Mouse (Mus musculus) urinary bladder, postnatal 25 days (tissue): ENCODE results near the gene St8sia1.

Experiments
- DNase-seq: peaks from one replicate; pipeline ENCODE4 v3.0.0; 2022; ENCODE audit warnings: low spot score

The St8sia1 gene

DNA sequence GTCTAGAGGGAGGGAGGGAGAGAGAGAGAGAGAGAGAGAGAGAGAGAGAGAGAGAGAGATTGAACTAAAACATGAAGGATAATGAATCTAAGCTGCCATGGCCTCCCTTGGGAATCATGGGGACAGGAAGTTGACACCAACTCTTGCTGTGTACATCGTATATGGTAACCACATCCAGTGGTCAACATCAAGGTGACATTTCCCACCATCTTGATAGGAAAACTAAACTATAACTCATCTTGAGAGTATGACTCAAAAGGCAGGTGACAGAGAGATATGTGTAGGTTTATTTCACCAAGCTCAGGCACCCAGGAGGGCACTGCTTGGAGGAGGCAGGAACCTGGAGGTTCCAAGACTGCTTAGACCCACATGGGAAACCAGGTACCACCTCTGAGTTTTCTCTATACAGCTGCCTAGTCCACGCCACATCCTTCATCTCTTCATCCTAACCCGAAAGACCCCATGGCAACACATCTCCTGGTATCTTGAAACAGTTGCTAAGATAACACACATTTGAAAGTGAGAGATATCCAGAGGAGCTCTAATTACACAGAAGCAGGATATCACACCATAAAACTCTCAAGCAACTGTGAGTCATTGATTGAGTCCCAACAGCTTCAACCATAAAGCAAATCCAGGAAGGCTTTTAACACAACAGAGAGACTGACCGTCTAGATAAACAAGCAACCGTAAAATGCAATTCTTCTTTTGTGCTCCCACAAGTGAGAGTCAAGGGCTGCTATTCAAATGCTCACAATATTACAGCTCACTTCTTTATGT, 141.1 kb downstream of the St8sia1 start:
- no peak for DNase-seq

DNA sequence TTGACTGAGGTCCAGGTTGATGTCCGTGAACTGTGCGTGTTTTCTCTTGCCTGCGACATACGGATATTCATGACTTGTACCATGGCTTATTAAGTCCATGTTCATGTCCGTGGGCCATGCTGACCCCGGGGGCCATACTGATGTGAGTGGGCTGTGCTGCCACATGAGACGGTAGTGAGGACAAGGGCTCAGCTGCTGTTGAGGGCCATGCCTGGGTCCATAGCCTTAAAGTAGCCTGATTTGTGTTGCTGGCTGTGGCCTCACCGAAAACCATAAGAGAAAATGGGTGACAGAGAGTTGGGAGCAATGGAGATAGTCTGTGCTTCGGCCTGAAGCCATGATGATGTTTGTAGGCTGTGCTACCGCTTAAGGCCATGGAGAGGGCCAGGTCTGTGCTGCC, 145.9 kb downstream of the St8sia1 start:
- DNase-seq: no peak

DNA sequence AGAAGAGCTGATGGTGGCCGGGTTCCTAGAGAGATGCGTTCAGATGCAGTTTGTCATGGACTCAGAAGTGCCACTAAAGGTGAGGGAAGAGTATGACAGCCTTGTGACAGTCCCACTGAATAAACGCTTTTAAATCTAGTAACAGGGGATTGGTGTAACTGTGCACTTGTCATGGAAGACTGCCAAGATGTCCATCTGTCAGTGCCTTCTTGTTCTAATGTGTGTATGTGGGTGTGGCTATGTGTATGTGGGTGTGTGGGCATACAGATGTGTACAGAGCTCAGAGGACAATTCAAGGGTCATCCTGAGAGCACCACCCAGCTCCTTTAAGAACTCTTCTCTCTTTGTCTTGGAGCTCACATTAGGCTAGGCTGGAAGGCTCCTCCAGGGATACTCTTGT, 148.7 kb downstream of the St8sia1 start:
- DNase-seq: no peak

DNA sequence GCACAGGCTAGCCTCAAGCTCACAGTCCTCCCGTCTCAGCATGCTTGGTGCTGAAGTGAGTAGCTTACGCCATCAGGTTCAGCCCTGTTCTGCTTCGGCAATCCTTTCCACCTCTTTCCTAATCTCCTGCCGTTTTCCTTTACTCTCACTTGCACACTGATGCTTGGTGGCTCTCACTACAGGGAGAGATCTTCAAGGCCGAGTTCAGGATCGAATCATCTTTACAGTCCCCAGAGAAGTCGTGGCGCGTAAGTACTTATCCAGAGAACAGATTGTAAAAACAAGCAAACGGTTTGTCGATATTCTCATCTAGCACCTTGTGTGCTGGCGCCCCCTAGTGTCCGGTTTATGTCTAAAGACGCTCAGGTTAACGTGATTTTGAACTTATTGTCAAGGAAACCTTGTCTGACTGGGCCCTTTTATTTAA, 149.7 kb downstream of the St8sia1 start:
- peak; percentile 78 for DNase-seq

DNA sequence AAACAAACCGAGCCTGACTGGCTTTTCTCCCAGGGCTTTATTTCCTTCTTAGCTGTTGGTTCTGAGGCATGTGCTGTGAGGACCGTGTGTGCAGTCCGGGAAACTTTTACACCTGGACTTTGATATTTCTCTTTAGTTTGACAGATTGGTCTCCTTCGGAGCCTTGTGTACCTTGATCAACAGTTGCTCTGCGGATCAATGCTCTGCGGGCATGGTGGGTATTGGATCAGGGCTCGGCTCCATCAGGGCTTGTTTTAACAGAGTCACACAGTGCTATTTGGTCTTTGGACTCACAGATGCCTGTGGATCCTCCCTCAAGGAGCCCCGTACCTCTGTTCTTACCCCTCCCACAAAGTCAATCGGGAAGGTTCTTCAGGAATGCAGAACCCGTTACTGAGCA, 150.2 kb downstream of the St8sia1 start:
- DNase-seq: no peak

DNA sequence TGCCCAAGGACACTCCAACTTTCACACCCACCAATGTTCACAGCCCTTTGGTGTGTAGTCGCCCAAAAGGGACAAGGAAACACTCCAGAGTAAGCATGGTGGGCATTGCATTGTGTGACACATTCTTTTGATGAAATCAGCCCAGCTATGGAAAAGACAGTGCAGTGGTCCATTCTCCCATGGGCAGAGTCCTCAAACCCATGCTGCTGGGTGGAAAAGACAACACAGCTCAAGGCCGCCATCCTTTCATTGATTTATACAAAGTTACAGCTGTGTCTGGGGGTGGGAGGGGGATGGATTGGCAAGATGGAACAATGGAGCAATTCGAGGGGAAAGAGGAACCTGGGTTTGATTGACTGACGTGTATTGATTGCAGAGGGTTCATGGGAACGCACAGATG, 151.3 kb downstream of the St8sia1 start:
- no peak for DNase-seq

DNA sequence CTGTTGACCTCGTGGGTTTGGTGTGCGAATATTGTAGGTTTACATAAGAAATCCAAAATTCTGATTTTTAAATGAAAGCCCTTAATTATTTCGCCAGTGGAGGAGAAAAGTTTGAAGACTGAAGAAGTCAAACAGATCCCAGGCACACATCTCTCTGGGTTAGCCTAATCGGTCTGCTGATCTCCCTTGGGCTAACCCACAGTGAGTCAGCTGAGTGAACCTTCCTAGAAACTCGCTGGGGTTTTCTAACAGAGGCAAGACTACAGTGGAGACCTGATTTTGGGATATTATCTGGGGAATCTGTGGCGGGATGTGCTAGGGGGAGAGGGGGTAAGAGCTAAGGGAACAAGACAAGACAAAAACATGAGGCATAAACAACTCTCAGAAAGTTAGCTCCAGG, 154.0 kb downstream of the St8sia1 start:
- DNase-seq: no peak

DNA sequence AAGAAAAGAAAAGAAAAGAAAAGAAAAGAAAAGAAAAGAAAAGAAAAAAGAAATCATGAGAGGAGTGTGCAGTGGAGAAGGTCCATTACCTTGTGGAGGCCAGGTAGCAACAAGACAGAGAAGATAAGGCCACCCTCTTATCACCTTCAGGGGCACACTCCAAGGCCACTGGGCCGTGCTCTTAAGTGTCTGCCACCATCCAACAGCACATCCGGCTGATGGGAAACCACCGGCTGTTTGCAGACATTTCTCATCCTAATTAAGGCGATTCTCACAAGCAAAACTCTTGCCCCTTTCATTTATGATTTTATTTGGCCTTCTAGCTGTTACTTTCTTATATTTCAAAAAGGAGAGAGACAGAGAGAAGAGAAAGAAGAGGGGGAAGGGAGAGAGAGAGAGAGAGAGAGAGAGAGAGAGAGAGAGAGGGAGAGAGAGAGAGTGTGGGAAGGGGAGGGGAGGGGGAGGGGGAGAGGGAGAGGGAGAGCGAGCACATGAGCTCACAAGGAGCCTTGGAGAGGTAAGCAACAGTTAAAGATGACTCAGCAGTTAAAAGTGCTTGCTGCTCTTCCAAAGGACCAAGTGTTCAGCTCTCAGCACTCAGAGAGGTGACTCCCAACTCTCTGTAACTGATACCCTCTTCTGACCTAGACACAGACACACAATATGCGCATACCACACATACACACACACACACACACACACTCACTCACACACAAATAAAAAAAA, 154.7 kb downstream of the St8sia1 start:
- DNase-seq: no peak

DNA sequence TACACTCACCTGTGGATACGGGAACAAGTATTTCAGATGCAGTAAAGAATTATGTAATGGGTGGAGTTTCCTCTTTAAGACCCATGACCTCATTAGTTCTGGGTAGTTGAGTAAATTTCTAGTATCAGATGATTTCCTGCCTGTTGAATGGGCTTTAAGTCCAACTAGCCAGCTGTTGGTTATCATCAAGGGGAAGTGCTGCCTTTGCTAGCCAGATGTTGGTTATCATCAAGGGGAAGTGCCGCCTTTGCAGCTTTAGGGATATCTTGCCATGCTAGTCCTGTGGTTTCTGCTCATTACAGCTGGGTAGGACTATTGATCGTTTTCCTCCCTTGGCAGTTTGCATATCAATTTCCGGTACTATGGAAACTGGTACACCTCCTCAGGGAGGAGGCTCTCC, 157.9 kb downstream of the St8sia1 start:
- DNase-seq: no peak

DNA sequence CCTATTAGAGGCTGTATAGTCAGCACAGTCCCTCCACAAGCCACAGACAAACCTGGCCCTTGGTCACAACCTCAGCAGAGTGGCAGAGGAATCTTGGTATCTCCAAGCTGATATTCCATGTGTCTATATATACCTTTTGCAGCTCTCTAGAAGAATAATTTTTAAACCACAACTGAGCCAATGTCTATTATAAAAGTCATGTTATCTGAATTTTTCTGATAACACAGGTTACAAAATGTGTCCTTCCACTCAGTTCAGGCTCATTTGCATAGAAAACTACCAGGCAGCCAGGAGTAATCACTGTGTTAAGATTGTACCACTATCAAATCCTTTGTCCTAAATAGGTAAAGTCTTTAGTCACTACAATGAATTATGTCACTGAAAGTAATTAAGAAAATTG, 159.8 kb downstream of the St8sia1 start, which contains the start of gene Sult6b2:
Sult6b2 (minus strand) TSS at position 101 of the 400 bp plus-strand sequence.
- no peak for DNase-seq

DNA sequence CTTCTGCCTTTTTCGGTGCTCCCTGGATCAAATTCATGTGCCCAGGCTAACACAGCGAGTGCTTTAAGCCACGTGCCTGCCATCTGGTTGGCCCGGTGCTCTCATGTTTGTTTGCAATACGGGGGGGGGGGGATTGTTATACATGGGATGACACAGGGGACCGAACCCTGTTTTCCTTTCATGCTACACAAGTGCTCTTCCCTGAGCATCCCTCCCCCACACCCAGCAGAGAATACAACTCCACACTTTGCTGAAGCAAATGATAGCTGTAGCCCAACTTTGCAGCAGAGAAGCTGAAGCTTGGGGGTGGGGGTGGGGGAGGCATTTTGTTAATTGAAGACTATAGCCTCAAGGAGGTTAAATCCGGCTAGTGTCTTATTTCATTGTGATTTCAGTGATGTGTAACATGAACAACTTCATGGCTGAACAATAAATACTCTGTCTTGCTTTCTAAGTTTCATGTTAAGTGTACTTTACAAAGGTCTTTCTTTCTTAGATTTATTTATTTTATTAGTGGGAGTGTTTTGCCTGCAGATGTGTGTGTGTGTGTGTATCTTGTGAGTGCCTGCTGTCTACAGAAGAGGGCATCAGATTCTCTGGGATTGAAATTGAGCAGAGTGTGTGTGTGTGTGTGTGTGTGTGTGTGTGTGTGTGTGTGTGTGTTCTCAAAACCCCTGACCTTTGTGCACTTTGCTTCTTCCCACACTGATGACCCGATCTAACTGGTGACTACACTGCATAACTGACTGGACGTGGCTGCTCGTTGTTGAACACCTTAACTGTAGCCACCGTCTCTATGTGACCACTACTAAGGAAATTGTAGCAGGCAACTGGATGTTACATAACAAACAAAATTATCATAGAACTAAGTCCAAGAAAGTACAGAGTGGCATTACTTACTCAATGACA, 161.4 kb downstream of the St8sia1 start:
- DNase-seq: no peak

DNA sequence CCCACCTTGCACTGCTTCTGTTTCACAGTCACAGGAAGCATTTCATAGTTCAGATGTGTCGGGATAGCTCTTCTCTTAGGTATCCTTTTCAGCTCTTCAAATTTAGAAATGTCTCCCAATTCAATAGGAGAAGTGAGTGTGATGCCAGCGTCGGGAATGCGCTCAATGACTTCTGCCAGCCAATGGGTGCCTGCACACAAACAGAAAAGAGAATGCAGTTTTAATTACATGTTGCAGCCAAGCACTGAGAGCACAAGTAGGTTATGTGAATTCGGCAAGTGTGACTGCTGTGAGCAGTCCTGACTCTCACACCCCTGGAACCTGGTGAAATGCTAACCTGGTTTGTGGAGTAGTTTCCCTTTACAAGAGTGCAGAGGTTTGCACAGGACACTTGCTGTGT, 162.6 kb downstream of the St8sia1 start:
- DNase-seq: no peak

DNA sequence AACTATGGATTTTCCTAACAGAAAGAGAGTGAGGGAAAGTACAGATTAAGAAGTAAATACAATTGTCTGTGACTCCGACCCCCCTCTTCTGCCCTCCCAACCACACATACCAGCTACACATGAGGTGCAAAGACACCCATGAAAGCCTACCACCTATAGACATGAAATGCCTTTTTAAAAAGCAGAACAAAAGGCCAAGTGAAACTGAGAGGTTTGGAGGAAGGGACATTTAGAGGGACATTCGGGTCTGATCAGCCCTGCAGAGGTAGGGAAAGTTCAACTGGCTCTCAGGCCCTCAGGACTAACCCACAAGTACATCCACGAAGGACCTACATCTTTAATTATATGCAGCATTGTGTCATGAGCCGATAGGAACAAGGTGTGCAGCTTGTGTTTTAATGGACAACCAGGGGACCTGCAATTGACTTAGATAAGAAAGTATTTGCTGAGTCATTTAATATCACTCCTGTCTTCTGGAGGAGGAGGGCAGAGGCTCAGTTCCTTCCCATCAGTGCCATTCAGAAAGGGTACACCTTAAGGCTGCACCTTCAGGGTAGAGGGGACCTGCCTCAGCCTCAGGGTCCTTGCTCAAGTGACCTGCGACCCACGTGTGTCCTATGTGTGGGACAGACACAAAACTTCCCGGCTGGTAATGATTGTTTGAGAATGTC, 164.4 kb downstream of the St8sia1 start:
- no peak for DNase-seq

DNA sequence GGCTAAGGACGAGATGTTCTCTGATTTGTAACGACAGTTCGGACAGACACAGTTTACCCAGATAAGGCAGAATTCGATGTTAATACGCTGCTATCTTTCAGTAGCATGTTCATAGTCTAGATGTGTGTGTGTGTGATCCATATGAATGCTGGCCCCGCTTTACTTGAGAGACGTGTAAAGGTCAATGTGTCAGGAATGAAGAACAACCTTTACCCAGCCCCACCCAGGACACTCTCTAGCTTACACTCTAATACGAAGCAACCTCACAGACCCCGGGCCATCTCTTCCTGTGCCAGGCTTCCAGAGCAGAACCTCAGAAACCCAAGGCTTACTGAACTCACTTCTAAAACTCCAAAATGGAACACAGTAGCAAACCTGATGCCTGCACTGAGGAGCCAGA, 165.4 kb downstream of the St8sia1 start:
- DNase-seq: no peak

DNA sequence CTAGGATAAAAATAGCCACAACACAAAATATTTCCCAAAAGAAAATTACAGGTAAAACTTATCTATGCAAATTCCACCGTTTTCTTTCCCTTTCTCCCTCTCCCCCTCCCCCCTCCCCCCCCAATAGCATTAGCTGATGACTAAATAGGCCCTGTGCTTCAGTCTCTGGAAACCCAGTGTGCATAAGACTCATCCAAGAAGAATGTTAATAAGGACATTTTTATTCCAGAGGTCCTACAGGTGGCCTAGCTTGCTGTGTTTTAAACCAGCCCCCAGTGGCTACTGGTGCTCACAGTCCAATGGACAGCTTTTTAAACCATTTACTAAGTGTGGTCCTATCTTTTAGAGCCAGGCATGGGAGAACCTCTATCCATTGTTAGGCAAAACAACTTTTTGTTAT, 166.3 kb downstream of the St8sia1 start:
- no peak for DNase-seq

DNA sequence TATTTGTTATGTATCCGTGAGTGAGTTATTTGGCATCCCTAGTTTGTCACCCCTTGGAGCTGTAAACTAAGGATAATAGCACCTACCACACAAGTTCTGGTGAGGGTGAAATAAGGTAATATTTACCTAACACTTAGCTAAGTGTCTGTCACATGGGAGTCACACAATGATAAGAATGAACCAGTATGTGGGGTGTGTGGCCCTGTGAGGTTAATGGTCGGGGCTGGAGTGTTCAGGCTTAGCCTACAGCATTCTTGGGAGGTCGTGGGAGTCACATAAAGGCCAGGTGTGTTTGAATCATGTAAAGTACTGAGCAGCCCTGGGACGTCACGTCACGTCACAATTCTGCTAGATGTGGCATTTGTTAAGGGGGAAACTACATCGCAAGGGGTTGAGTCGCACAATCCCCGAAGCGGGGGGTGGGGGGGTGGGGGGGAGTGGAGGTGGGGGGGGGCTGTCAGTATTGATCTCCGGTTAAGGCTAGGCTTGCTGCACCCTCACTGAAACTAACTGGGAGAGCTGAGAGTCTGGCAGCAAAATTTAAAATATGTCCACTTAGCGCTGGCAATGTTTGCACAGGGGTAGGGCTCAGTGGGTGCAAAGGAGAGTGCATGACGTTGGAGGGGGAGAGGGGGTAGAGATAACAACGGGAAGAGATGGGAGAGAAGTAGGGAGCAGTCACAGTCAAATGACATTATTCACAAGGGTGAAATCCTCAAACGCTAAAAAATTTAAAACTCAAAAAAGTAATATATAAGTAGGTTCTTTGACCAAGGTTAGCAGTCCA, 168.4 kb downstream of the St8sia1 start:
- DNase-seq: no peak

DNA sequence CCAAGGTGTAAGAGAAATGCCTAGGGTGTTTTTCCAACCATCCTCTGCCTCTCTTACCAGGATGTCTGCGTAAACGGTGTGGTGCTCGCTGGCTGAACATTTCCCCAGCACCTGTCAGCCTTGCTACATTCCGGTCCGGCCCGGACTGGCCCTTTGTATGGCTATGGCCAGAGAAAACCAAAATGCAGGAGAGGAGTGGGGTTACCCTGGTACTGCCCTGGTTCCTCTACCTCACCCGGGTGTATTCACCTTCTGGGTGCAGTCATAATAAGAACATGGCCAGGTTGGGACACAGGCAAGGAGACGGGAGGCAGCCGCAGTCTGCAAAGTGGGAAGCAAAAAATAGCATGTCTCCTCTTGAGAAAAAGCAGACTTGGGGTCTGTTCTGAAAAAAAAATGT, 169.2 kb downstream of the St8sia1 start:
- no peak for DNase-seq

DNA sequence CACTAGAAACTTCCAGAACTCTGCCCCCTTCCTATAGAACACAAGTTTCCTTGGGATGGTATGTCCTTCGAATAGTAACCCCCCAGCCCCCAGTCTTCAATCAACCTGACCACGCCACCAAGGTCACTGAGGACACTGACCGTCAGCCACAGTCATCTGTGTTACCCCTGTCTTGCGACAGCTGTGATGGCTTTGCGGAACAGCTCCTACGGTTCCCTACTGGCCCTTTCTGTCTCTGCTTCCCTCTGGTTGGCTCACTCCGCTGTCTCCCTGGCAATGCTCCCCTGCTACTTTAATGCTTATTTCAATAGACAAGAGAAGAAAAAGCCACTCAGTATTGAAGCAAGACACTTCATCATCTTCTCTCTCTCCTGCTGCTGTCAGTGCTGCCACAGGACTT, 170.8 kb downstream of the St8sia1 start:
- no peak for DNase-seq

DNA sequence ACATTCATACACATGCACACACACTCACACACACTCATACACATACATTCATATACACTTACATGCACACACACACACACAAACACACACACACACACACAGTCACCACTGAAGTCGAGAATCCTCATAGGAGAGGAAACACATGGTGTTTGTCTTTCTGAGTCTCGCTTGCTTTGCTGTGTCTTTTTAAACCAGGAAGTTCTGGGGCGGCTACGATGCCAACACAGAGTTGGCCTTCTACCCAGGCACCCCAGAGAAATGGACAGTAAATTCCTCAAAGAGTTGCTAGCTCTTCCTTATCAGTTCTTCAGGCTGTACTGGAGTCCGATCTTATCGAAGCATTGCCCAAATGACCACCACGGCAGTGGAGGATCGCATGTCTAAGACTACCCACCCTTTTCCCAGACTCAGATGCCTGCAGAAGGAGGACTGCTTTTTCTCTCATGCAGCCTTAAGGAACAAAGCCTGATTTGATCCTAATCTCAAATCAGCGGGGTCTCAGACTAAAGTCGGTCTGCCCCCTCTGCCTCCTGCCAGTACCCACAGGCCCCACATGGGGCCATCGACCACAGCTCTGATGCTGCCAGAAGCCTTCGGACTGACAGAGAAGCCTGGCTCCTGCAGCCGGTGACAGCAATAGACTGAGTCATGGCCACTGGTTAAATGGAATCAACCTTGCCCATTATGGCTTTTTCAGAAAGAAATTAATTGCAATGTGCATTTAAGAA, 171.8 kb downstream of the St8sia1 start:
- no peak for DNase-seq

DNA sequence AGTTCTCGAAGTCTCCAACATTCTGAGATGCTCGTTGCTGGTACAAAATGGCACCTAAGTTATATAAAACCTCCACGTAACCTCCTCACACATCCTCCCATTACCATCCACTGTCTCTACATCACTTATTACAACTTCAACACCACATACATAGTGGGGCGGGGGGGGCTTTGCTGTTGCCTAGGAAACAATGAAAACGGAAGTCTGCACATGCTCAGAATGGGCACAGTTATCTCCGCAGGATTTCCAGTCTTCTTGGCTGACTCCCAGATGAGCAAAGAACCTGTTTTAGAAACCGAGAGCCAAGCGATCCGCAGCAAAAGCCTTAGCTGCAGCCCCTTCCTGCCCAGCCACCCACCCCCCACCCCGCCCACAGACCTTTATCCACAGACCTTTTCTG, 174.5 kb downstream of the St8sia1 start:
- DNase-seq: no peak
